Mouse (Mus musculus) small intestine, adult 2 months (tissue): ENCODE measurements around the gene Cacna1c. TPM values are rescaled to one million over a fixed set of nuclear protein-coding genes. Genes with fewer than 3 reads are reported as not detected.

ENCODE experiments used
- H3K27ac ChIP-seq: fragments of 200-500 bp; 2 replicates; pipeline ENCODE4 v1.5.1; 2012; ENCODE audit warnings: low read depth, low read length, control low read depth, inconsistent platforms; ENCODE audit not compliant: insufficient read depth
- H3K27me3 ChIP-seq: fragments of 200-500 bp; 2 replicates; pipeline ENCODE4 v1.6.1; 2012; ENCODE audit warnings: mild to moderate bottlenecking, moderate library complexity, low read length, inconsistent platforms; ENCODE audit not compliant: control insufficient read depth, insufficient read depth
- H3K36me3 ChIP-seq: fragments of 200-500 bp; 2 replicates; pipeline ENCODE4 v1.6.1; 2012; ENCODE audit warnings: mild to moderate bottlenecking, low read length, control low read depth, inconsistent platforms; ENCODE audit not compliant: control insufficient read depth, insufficient read depth
- H3K4me1 ChIP-seq: fragments of 200-500 bp; 2 replicates; pipeline ENCODE4 v1.6.1; 2012; ENCODE audit warnings: low read length, inconsistent platforms, mixed read lengths; ENCODE audit not compliant: control insufficient read depth, insufficient read depth, insufficient read length
- H3K4me3 ChIP-seq: fragments of 200-500 bp; 2 replicates; pipeline ENCODE4 v1.5.1; 2012; ENCODE audit warnings: low read depth, mild to moderate bottlenecking, control low read depth, inconsistent platforms, low read length, moderate library complexity
- CTCF ChIP-seq: fragments of 200-500 bp; IDR thresholded peaks from 2 replicates; pipeline ENCODE4 v1.5.1; 2012; ENCODE audit warnings: low read depth, mild to moderate bottlenecking, control low read depth, inconsistent platforms, low read length, moderate library complexity, mixed read lengths; ENCODE audit not compliant: insufficient replicate concordance, insufficient read length; ENCODE audit errors: extremely low read depth
- POLR2A ChIP-seq: fragments of 200-500 bp; IDR thresholded peaks from 2 replicates; pipeline ENCODE4 v1.6.1; 2012; ENCODE audit warnings: low read depth, mild to moderate bottlenecking, control low read depth, inconsistent platforms, low read length, moderate library complexity
- WGBS: fragments of 180-500 bp; shearing (Covaris S2); methylation state at CpG from one replicate; pipeline ENCODE4 v1.1.7; 2018; 5-methylcytosine and 5-hydroxymethylcytosine counted together
- polyA plus RNA-seq: library from polyadenylated mRNA; depleted of rRNA; stranded (reverse); fragments of >200 nt; gene quantifications from 2 replicates; pipeline ENCODE4 v1.2.3, GENCODE M21; 2012

Cacna1c gene
- polyA plus RNA-seq, 1 experiment: 2.6 TPM

GRCm38 (mm10) chr6:119070771-119071170 lies 125.4 kb downstream of the Cacna1c start:
- no peaks in the 10 kb centered on the region for H3K4me1 ChIP-seq
- H3K4me3 ChIP-seq: no peak overlapping the region
- H3K27me3 ChIP-seq: no peaks in the 10 kb centered on the region
- H3K36me3 ChIP-seq: no peaks in the 10 kb centered on the region
- 73% methylated on average over 4 of the region's 4 CpGs for WGBS
- H3K27ac ChIP-seq: no peak overlapping the region
- TF ChIP-seq POLR2A (no peak), CTCF (no peak)

- Histone ChIP-seq H3K4me3 (no peak overlapping the region), H3K4me1 (no peaks in the 10 kb centered on the region), H3K27me3 (no peaks in the 10 kb centered on the region), H3K36me3 (no peaks in the 10 kb centered on the region), H3K27ac (no peak overlapping the region)
- 83% methylated on average over 3 of the region's 3 CpGs for WGBS
- TF ChIP-seq CTCF (no peak), POLR2A (no peak)
Measured at GRCm38 (mm10) chr6:119070351-119070750, 125.9 kb downstream of the Cacna1c start.

GRCm38 (mm10) chr6:119069145-119069544 lies 127.1 kb downstream of the Cacna1c start:
- WGBS: 75% methylated on average over 5 of the region's 5 CpGs
- Histone ChIP-seq H3K27ac (no peak overlapping the region), H3K4me1 (no peaks in the 10 kb centered on the region), H3K27me3 (no peaks in the 10 kb centered on the region), H3K36me3 (no peaks in the 10 kb centered on the region), H3K4me3 (no peak overlapping the region)
- TF ChIP-seq CTCF: no peak
- TF ChIP-seq POLR2A: no peak

GRCm38 (mm10) chr6:119068650-119069049 lies 127.6 kb downstream of the Cacna1c start:
- H3K27me3 ChIP-seq: no peaks in the 10 kb centered on the region
- H3K36me3 ChIP-seq: no peaks in the 10 kb centered on the region
- no peak overlapping the region for H3K27ac ChIP-seq
- 58% methylated on average over 4 of the region's 4 CpGs for WGBS
- TF ChIP-seq POLR2A: no peak
- no peak for TF ChIP-seq CTCF
- no peaks in the 10 kb centered on the region for H3K4me1 ChIP-seq
- no peak overlapping the region for H3K4me3 ChIP-seq

GRCm38 (mm10) chr6:119064961-119065360 lies 131.3 kb downstream of the Cacna1c start:
- no peaks in the 10 kb centered on the region for H3K27me3 ChIP-seq
- 65% methylated on average over 5 of the region's 5 CpGs for WGBS

GRCm38 (mm10) chr6:119064430-119064829 lies 131.8 kb downstream of the Cacna1c start:
- H3K27me3 ChIP-seq: no peaks in the 10 kb centered on the region
- no peak overlapping the region for H3K4me3 ChIP-seq
- H3K36me3 ChIP-seq: no peaks in the 10 kb centered on the region
- H3K4me1 ChIP-seq: no peaks in the 10 kb centered on the region
- 80% methylated on average over 9 of the region's 9 CpGs for WGBS
- H3K27ac ChIP-seq: no peak overlapping the region
- TF ChIP-seq POLR2A (no peak), CTCF (no peak)

More at GRCm38 (mm10) chr6:119064961-119065360, 131.3 kb downstream of the Cacna1c start:
- no peak for TF ChIP-seq CTCF
- H3K36me3 ChIP-seq: no peaks in the 10 kb centered on the region
- H3K4me3 ChIP-seq: no peak overlapping the region
- no peak overlapping the region for H3K27ac ChIP-seq
- H3K4me1 ChIP-seq: no peaks in the 10 kb centered on the region

- H3K4me3 ChIP-seq: no peak overlapping the region
- no peaks in the 10 kb centered on the region for H3K27me3 ChIP-seq
- no peak overlapping the region for H3K27ac ChIP-seq
- TF ChIP-seq CTCF: no peak
- TF ChIP-seq POLR2A: no peak
- no peaks in the 10 kb centered on the region for H3K4me1 ChIP-seq
- H3K36me3 ChIP-seq: no peaks in the 10 kb centered on the region
Measured at GRCm38 (mm10) chr6:119062695-119063094, 133.5 kb downstream of the Cacna1c start.

- WGBS: 43% methylated on average over 3 of the region's 3 CpGs
- Histone ChIP-seq H3K36me3 (no peaks in the 10 kb centered on the region), H3K27ac (no peak overlapping the region), H3K27me3 (no peaks in the 10 kb centered on the region), H3K4me3 (no peak overlapping the region), H3K4me1 (no peaks in the 10 kb centered on the region)
- TF ChIP-seq CTCF (no peak), POLR2A (no peak)
Measured at GRCm38 (mm10) chr6:119058896-119059295, 137.3 kb downstream of the Cacna1c start.
